Mouse (Mus musculus): Measurements from ENCODE around the gene Slc12a7.

Slc12a7 gene

GRCm38 (mm10) chr13:73812936-73813335 is 80.0 kb downstream of the Slc12a7 start:
- in situ Hi-C loops (cut with MboI, MseI) = no loop called here

DNA sequence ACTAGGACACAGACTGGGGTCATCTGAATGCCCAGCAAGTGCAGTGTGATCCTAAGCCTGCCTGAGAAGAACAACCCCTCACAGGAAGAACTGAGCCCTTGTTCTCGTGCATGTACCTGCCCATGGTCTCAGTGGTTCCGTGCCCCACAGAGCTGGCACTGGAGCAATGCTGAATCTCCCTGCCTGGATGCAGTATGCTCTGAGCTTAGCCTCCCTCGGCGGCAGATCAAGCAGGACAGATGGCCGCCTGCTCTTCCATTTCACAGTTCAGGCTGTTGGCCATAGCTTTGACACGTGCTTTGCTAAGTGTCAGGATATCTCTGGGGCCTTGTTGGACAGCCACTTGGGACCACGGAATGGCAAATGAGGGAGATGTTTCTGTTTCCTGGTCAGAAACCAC is 81.3 kb downstream of the Slc12a7 start:
- in situ Hi-C loops (cut with MboI, MseI) = no loop called here

DNA sequence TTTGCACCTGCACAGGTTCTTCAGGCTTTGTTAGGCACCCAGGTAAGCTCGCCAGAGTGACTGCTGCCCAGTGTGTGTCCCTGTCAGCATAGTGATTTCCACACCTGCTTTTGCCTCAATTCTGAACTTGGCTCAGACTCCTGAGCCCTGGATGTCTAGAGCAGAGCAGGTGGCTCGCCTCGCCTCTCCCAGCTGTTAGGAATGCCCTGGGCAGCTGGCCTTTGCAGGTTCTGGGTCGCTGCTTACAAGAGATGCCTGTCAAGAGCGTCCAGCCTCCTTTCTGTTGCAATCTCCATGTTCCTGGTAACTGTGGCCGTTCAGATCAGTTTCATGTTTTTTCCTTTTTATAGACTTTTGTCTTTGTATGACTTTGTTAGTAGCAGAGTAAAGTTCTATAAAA is 83.4 kb downstream of the Slc12a7 start:
- in situ Hi-C loops (cut with MboI, MseI) = no loop called here

DNA sequence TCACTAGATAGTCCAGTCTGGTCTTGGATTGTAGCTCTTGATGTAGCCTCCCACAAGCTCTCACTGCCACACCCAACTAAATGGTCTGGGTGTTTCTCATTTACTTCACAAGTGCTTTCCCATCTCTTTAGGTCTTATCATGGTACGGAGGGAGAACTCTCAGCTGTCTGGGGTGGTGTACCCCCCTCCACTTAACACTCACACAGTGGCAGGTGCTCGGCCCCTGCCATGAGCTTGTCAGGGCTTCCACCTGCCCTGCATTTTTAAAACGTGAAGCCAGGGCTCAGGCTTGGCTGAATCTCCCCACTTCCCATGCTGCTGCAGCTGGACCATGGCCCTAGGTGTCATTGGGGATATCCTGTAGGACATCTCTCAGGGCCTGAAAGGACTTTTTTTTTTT is 86.0 kb downstream of the Slc12a7 start:
- in situ Hi-C loops (cut with MboI, MseI) = no loop called here

DNA sequence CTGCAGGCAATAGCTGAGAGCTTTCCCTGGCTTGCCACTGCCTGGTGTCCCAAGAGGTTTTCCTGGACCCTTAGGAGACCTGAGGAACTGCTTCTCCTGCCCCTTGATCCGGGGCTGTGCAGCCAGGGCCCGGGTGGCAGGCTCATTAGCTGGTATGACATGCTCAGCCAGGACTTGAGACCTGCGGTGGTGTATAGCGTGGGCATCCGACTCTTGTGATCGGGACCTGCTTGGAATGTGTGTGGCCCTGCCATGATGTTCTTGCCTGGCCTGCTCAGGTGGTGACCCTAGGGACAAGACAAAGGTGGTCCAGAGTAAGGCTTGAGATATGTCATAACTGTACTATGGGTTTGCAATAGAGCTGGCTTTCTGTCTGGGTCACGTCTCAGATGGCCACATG is 88.4 kb downstream of the Slc12a7 start:
- in situ Hi-C loops (cut with MboI, MseI) = loop anchor here in 1 of 2 experiments (5.0 kb wide), 1 partner anchor 99 kb away; no protein-coding TSS in a partner anchor

GRCm38 (mm10) chr13:73822187-73822800 is 89.4 kb downstream of the Slc12a7 start:
- in situ Hi-C loops (cut with MboI, MseI) = loop anchor here in 1 of 2 experiments (5.0 kb wide), 1 partner anchor 100 kb away; no protein-coding TSS in a partner anchor

DNA sequence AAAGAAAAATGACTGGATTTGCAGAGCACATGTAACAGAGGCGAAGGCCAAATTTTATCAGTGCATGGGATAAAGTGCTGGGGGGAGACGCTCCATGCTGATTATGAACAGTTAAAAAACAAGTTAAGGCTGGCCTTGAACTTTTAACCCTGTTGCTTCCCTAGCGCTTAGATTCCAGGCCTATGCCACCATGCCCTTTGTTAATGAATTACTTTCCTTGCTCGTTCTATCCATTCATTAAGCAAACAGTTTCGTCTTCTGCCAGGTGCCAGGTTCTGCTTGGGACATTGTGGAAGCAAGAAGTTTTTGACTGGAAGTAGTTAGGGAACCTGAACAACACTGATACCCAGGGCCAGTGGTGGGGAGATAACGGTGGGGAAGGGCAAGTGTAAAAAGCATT is 90.8 kb downstream of the Slc12a7 start:
- in situ Hi-C loops (cut with MboI, MseI) = loop anchor here in 1 of 2 experiments (5.0 kb wide), 1 partner anchor 101 kb away; no protein-coding TSS in a partner anchor

DNA sequence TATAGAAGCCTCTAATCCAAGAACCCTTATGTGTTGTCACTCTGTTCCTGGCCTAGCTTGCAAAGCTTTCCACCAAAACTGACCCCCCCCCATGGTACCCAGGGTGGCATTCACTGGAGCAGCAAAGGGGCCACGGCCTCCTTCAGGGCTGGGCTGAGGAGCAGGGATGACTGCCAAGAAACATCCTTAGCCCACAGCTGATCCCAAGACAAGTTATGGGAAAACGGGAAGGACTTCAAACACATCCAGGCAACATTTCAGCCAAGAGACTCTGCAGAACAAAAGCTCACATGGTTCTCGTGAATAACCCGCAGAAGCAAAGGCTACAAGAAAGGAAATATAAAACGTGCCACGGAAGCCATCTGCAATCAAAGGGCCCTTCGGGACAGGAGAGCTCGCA is 94.3 kb downstream of the Slc12a7 start:
- in situ Hi-C loops (cut with MboI, MseI) = loop anchor here (5.0 kb wide), 3 partner anchors 80 to 180 kb away; no protein-coding TSS in a partner anchor

GRCm38 (mm10) chr13:73831486-73831885 is 98.6 kb downstream of the Slc12a7 start:
- in situ Hi-C loops (cut with MboI, MseI) = no loop called here

- in situ Hi-C loops (cut with MboI, MseI) = no loop called here
Observed at GRCm38 (mm10) chr13:73833809-73834208, 100.9 kb downstream of the Slc12a7 start.

GRCm38 (mm10) chr13:73835791-73836190 is 102.9 kb downstream of the Slc12a7 start:
- in situ Hi-C loops (cut with MboI, MseI) = no loop called here

DNA sequence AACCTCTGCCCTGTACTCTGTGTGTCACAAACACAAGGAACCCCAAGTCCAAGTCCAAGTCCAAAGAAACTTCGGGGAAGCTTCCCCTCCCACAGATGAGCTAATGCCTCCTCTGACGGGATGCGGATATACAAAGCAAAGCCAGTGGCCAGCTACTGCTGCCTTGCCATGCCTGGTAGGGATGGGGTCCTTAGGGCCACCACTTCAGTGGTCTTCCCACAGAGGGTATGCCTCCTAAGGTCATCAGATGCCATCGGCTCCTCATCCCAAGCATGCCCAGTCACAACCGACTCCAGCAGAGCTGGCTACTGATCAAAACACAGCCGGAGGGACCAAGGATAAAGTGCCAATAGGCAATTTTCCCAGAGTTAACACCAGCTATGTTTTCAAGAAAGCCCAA is 103.6 kb downstream of the Slc12a7 start:
- in situ Hi-C loops (cut with MboI, MseI) = no loop called here

- in situ Hi-C loops (cut with MboI, MseI) = no loop called here
Observed at GRCm38 (mm10) chr13:73837708-73838107, 104.8 kb downstream of the Slc12a7 start.

GRCm38 (mm10) chr13:73839137-73839548 is 106.2 kb downstream of the Slc12a7 start:
- in situ Hi-C loops (cut with MboI, MseI) = no loop called here

DNA sequence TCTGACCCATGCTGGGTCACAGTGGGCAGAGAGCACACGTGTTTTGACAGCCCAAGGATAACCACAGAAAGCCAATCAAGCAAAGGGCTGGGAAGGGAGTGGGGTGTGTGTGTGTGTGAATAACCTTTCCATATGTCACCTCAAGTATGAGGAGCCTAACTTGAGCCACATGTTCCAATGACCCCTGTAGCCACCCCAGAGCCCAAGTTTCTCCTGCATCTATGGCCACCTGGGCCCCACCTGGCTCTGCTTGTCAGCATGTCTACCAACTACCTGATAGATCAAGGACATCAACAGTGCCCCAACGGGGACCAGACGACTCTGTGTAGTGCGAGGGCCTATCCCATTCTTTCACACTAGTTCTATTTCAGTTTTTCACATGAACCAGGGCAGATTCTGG is 106.8 kb downstream of the Slc12a7 start:
- in situ Hi-C loops (cut with MboI, MseI) = no loop called here

DNA sequence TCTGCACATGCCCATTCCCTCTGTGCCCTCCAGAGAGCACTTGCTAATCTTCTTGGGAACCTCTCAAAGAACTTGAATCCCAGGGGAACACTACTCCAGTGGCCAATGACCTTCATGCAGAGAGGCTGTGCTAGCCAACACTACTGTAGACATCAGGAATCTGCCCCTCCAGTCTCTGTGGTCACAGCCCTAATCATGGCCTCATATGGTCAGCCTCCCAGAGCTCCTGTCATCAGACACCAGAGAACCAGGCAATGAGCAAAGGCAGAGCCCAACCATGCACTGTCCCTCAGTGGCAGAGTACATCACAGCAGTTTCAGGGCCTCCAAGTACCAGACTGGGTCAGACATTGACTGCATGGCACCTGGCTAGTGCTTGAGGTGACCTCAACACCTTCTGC is 109.8 kb downstream of the Slc12a7 start:
- in situ Hi-C loops (cut with MboI, MseI) = no loop called here

- in situ Hi-C loops (cut with MboI, MseI) = no loop called here
Observed at GRCm38 (mm10) chr13:73846589-73847464, 113.9 kb downstream of the Slc12a7 start.

DNA sequence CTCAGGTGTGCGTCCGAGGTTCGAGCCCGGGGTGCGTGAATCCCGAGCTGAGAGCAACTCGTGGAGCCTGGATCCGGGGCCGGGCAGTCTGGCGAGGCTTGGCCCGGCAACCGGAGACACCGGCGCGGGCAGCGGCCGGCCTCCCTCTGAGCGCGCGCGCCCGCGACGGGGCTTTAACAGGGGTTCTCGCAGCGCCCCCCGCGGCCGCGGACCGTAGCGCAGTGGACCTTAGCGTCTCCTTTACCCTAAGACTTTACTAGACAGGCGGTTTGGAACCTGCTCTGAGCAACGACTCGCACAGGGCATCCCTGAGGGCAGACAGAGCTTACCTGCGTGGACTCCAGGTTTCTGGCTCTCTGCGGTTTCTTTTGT is 114.6 kb downstream of the Slc12a7 start, which contains the start of gene Nkd2:
TSS of gene Nkd2 (minus strand) at position 167 of the 372 bp plus-strand sequence.
- in situ Hi-C loops (cut with MboI, MseI) = no loop called here
